Mouse (Mus musculus) myocyte (in vitro differentiated cells): ENCODE results near the gene Tff3. TPM values are rescaled to one million over a fixed set of nuclear protein-coding genes. Genes with fewer than 3 reads are reported as not detected.

Source experiments
- H3K27me3 ChIP-seq: one replicate; pipeline ENCODE4 v1.6.1; 2011; ENCODE audit not compliant: control insufficient read depth, insufficient read depth, insufficient read length
- H3K36me3 ChIP-seq: one replicate; pipeline ENCODE4 v1.6.1; 2011; ENCODE audit not compliant: control insufficient read depth, insufficient read depth
- H3K4me2 ChIP-seq: one replicate; pipeline ENCODE4 v1.6.1; 2011; ENCODE audit warnings: low read depth, control low read depth
- H3K4me3 ChIP-seq: one replicate; pipeline ENCODE4 v1.5.1; 2011; ENCODE audit warnings: mild to moderate bottlenecking, control low read depth, moderate library complexity
- H3K79me2 ChIP-seq: one replicate; pipeline ENCODE4 v1.6.1; 2011; ENCODE audit not compliant: control insufficient read depth, insufficient read depth
- H3ac ChIP-seq: one replicate; pipeline ENCODE4 v1.6.1; 2011; ENCODE audit not compliant: control insufficient read depth, insufficient read length
- CEBPB ChIP-seq: IDR thresholded peaks from 2 replicates; pipeline ENCODE4 v1.6.1; 2011; ENCODE audit warnings: mild to moderate bottlenecking, moderate library complexity; ENCODE audit not compliant: poor library complexity, insufficient read depth, severe bottlenecking
- E2F4 ChIP-seq: IDR thresholded peaks from one replicate; pipeline ENCODE4 v1.6.1; 2011; ENCODE audit warnings: mild to moderate bottlenecking, control low read depth, moderate library complexity; ENCODE audit not compliant: insufficient read depth
- MAX ChIP-seq: IDR thresholded peaks from one replicate; pipeline ENCODE4 v1.6.1; 2011; ENCODE audit warnings: low read depth, mild to moderate bottlenecking, control low read depth
- MYOD1 ChIP-seq, 3 experiments: IDR thresholded peaks; one replicate each; pipeline ENCODE4 v1.6.1; 2011; ENCODE audit warnings: control low read depth in 2 of 3, low read depth in 2 of 3, mild to moderate bottlenecking in 2 of 3, moderate library complexity in 1 of 3; ENCODE audit not compliant: insufficient read length in 2 of 3, control insufficient read depth in 1 of 3
- MYOG ChIP-seq, 3 experiments: IDR thresholded peaks; one replicate each; pipeline ENCODE4 v1.6.1; 2011; ENCODE audit warnings: control low read depth in 2 of 3, low read depth in 2 of 3, mild to moderate bottlenecking in 2 of 3; ENCODE audit not compliant: insufficient read length in 2 of 3, control insufficient read depth in 1 of 3, insufficient read depth in 1 of 3
- POLR2A ChIP-seq: IDR thresholded peaks from one replicate; pipeline ENCODE4 v1.6.1; 2011; ENCODE audit warnings: low read depth, mild to moderate bottlenecking, control low read depth, moderate library complexity; ENCODE audit not compliant: insufficient read length
- POLR2AphosphoS2 ChIP-seq: IDR thresholded peaks from one replicate; pipeline ENCODE4 v1.6.1; 2011; ENCODE audit warnings: low read depth, control low read depth; ENCODE audit not compliant: insufficient read length
- REST ChIP-seq: IDR thresholded peaks from one replicate; pipeline ENCODE4 v1.6.1; 2011; ENCODE audit warnings: mild to moderate bottlenecking, control low read depth, moderate library complexity; ENCODE audit not compliant: insufficient read depth, insufficient read length
- SRF ChIP-seq: IDR thresholded peaks from one replicate; pipeline ENCODE4 v1.6.1; 2011; ENCODE audit warnings: low read depth; ENCODE audit not compliant: control insufficient read depth, insufficient read length
- TCF12 ChIP-seq: IDR thresholded peaks from one replicate; pipeline ENCODE4 v1.6.1; 2011; ENCODE audit warnings: mild to moderate bottlenecking, control low read depth; ENCODE audit not compliant: poor library complexity, insufficient read depth, severe bottlenecking
- TCF3 ChIP-seq: IDR thresholded peaks from one replicate; pipeline ENCODE4 v1.6.1; 2011; ENCODE audit warnings: low read depth, control low read depth; ENCODE audit not compliant: insufficient read length
- USF1 ChIP-seq: IDR thresholded peaks from one replicate; pipeline ENCODE4 v1.6.1; 2011; ENCODE audit warnings: low read depth, mild to moderate bottlenecking, control low read depth, moderate library complexity
- polyA plus RNA-seq: library from polyadenylated mRNA; unstranded; fragments of >200 nt; fragmentation: generic; extraction: Trizol; gene quantifications from one replicate; pipeline ENCODE4 v1.2.1, GENCODE M21; 2012; ENCODE audit warnings: missing spikeins

Tff3 gene
- polyA plus RNA-seq, 1 experiment, result not detected

DNA sequence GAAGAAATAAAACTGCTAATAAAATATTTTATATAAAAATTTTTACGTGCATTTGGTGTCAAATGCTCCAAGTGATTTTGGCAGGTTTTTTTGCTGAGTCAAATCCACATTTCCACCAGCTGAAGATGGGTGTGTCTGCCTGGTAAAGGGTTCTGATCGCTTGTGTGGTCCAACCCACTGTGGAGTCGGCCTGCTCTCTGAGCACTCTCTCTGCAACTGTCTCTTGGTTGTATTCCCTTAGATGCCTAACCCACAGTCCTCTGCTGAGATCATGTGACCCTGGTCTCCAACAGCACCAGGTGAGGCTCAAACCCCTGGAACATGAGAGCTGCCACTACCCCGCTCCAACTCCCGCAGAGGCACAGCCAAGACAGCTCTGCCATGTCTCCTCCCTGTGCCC lies 11.5 kb downstream of the Tff3 start:
- Histone ChIP-seq H3K36me3 (no peaks in the 10 kb centered on the region), H3K79me2 (no peaks in the 10 kb centered on the region), H3K27me3 (no peaks in the 10 kb centered on the region), H3K4me2 (no peak overlapping the region), H3K4me3 (no peak overlapping the region), H3ac (no peak overlapping the region)
- TF ChIP-seq MYOD1 (IDR thresholded peaks at IDR 0.05; ENCODE audit: control insufficient read depth in 1 of 3, insufficient read length in 2 of 3, low read depth in 2 of 3), result no peak
- no peak for TF ChIP-seq REST
- TF ChIP-seq MYOG (IDR thresholded peaks at IDR 0.05; ENCODE audit: control insufficient read depth in 1 of 3, insufficient read depth in 1 of 3, insufficient read length in 2 of 3, low read depth in 2 of 3), result no peak
- TF ChIP-seq MAX, result no peak
- TF ChIP-seq E2F4, result no peak
- no peak for TF ChIP-seq CEBPB
- no peak for TF ChIP-seq TCF12
- no peak for TF ChIP-seq POLR2A
- no peak for TF ChIP-seq USF1
- no peak for TF ChIP-seq TCF3
- no peak for TF ChIP-seq POLR2AphosphoS2
- TF ChIP-seq SRF, result no peak

DNA sequence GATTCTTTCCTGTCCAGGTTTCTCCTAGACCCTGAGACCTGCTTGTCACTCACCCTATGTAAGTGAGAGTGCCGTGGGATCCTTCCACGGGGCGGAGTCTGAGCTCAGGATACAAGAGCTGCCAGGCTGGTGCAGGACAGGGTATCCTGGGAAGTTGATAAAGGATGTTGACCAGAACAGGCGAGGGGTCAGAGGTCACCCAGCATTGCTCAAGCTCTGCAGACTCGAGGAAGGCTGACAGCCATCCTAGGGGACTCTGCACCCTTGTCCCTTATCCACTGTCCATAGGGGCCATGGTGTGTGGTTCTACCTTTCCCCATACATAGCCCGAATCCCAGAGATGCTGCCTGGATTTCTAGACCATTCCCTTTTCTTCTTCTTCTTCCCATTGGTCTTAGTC lies 13.4 kb downstream of the Tff3 start:
- H3K27me3 ChIP-seq, result no peaks in the 10 kb centered on the region
- TF ChIP-seq SRF (no peak), REST (no peak), MAX (no peak), TCF12 (no peak), POLR2A (no peak), E2F4 (no peak), POLR2AphosphoS2 (no peak), USF1 (no peak), MYOG (IDR thresholded peaks at IDR 0.05; ENCODE audit: control insufficient read depth in 1 of 3, insufficient read depth in 1 of 3, insufficient read length in 2 of 3, low read depth in 2 of 3) (no peak), MYOD1 (IDR thresholded peaks at IDR 0.05; ENCODE audit: control insufficient read depth in 1 of 3, insufficient read length in 2 of 3, low read depth in 2 of 3) (no peak), CEBPB (no peak)
- no peaks in the 10 kb centered on the region for H3K36me3 ChIP-seq
- H3K4me2 ChIP-seq, result no peak overlapping the region
- H3ac ChIP-seq, result no peak overlapping the region
- no peaks in the 10 kb centered on the region for H3K79me2 ChIP-seq
- no peak overlapping the region for H3K4me3 ChIP-seq

DNA sequence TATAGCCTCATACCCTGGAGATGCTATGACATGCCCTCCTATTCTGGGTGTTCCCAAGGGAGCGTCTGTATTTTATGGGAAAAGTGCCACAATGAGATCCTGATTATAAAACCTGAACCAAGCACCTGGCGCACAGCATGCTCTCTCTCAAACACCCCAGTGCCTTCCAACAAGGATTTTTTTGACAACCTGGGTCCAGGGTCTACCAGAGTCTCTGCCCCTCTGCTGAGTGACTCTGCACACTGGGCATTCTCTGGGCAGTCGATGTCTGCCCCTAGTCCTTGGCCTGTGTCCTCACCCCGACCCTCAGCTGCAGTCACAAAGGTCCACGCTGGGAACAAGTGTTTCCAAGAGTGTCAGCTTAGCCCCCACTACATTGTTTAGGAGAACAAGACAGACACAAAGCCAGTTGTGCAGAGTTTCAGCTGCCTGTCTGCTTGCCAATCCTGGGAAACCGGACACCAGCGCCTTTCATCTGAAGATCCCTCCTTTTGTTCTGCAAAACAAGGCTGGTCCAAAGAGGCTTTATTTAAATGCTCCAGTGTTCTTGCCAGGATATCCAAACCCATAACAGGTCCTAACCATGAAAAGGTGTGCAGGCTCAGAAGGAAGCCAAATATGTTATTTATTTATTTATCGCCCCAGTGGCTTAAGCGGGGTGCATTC lies 16.1 kb downstream of the Tff3 start:
- H3K79me2 ChIP-seq, result no peaks in the 10 kb centered on the region
- TF ChIP-seq POLR2A (no peak), MAX (no peak), MYOD1 (IDR thresholded peaks at IDR 0.05; ENCODE audit: control insufficient read depth in 1 of 3, insufficient read length in 2 of 3, low read depth in 2 of 3) (no peak), MYOG (IDR thresholded peaks at IDR 0.05; ENCODE audit: control insufficient read depth in 1 of 3, insufficient read depth in 1 of 3, insufficient read length in 2 of 3, low read depth in 2 of 3) (no peak), E2F4 (no peak), SRF (no peak), CEBPB (no peak), USF1 (no peak)

DNA sequence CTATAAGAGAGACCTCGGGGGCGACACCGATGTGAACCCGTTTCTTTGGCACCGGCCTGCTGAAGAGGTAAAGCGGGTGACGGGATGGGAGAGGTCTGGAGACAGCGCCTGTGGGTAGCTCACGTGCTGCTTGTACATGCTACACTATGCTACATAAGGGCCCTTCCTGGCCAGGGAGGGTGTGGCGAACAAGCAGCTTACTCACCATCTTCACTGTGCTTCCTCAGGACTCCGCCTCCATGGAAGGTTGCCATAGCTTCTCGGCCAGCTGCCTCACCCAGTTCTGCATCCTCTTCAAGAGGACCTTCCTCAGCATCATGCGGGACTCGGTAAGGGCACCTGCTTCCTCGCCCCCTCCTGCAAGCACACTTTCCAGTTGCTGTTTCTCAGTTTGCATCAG lies 21.1 kb downstream of the Tff3 start:
- H3K27me3 ChIP-seq, result no peaks in the 10 kb centered on the region
- H3K4me3 ChIP-seq, result no peak overlapping the region
- H3K4me2 ChIP-seq, result no peak overlapping the region
- H3ac ChIP-seq, result no peak overlapping the region
- TF ChIP-seq MYOG (IDR thresholded peaks at IDR 0.05; ENCODE audit: control insufficient read depth in 1 of 3, insufficient read depth in 1 of 3, insufficient read length in 2 of 3, low read depth in 2 of 3), result no peak
- TF ChIP-seq REST, result no peak
- TF ChIP-seq POLR2AphosphoS2, result no peak
- TF ChIP-seq CEBPB, result no peak
- TF ChIP-seq MAX, result no peak
- TF ChIP-seq USF1, result no peak
- TF ChIP-seq TCF12, result no peak
- TF ChIP-seq SRF, result no peak
- no peak for TF ChIP-seq MYOD1 (IDR thresholded peaks at IDR 0.05; ENCODE audit: control insufficient read depth in 1 of 3, insufficient read length in 2 of 3, low read depth in 2 of 3)
- no peak for TF ChIP-seq E2F4
- no peaks in the 10 kb centered on the region for H3K79me2 ChIP-seq
- H3K36me3 ChIP-seq, result no peaks in the 10 kb centered on the region

More for the DNA sequence above, 16.1 kb downstream of the Tff3 start:
- Histone ChIP-seq H3K36me3 (no peaks in the 10 kb centered on the region), H3K27me3 (no peaks in the 10 kb centered on the region), H3ac (no peak overlapping the region), H3K4me2 (no peak overlapping the region), H3K4me3 (no peak overlapping the region)

DNA sequence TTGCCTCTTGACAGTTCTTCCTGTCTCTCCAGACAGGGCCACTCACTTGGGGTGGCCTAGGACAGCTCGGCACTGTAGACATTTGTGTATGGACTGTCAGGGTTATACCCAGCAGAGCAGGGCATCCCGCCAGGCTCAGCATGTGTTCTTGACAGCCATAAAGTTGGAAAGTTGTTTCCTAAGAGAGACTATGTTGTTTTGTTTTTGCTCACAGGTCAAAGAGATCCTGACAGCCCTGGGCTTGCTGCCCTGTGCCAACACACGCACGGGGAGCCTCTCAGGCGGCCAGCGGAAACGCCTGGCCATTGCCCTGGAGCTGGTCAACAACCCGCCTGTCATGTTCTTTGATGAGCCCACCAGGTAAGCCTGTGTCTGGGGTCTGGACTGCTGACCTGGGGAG lies 25.6 kb downstream of the Tff3 start:
- H3ac ChIP-seq, result no peak overlapping the region
- H3K27me3 ChIP-seq, result no peaks in the 10 kb centered on the region
- H3K36me3 ChIP-seq, result no peaks in the 10 kb centered on the region
- no peak overlapping the region for H3K4me3 ChIP-seq
- no peak for TF ChIP-seq MAX
- no peak for TF ChIP-seq SRF
- no peak for TF ChIP-seq USF1
- TF ChIP-seq CEBPB, result no peak
- TF ChIP-seq MYOG (IDR thresholded peaks at IDR 0.05; ENCODE audit: control insufficient read depth in 1 of 3, insufficient read depth in 1 of 3, insufficient read length in 2 of 3, low read depth in 2 of 3), result no peak
- no peak overlapping the region for H3K4me2 ChIP-seq
- no peaks in the 10 kb centered on the region for H3K79me2 ChIP-seq
